Mouse (Mus musculus) ES-Bruce4 (cell line): ENCODE measurements around the gene Dpy19l1.

Experiments
- CTCF ChIP-seq: IDR thresholded peaks from one replicate; pipeline ENCODE4 v1.8.1; 2011; ENCODE audit warnings: low read depth, low read length
- EP300 ChIP-seq: IDR thresholded peaks from 2 replicates; pipeline ENCODE4 v1.6.1; 2011; ENCODE audit warnings: low read depth, low read length; ENCODE audit not compliant: insufficient read depth
- POLR2A ChIP-seq: IDR thresholded peaks from one replicate; pipeline ENCODE4 v1.8.1; 2011; ENCODE audit warnings: low read length; ENCODE audit not compliant: insufficient read depth

DNA sequence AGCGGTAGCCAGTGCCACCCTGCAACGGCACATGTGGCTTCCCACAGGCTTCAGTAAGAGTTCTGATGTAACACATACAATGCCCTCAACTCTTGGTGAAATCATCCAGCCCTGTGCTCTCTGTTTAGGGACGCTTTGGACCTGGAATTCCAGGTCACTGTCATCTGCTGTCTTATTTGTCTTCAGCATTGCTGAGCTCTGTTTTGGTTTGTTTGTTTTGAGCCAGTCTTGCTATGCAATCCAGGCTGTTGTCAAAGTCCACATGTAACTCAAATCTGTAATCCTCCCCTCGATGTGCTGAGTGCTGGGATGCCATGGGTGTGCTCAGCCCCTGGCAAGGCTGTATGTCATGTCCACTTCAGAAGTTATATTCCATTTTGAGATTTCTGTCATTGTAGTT is 82.8 kb downstream of the Dpy19l1 start:
- no peak for TF ChIP-seq CTCF
- TF ChIP-seq POLR2A = no peak
- no peak for TF ChIP-seq EP300
